Mouse (Mus musculus) monocyte, adult 59 days (primary cell): ENCODE results near the gene 1810037I17Rik. TPM values are rescaled to one million over a fixed set of nuclear protein-coding genes. Genes with fewer than 3 reads are reported as not detected.

Experiments used
- total RNA-seq, 2 experiments: library from RNA; stranded (reverse); gene quantifications; one replicate each; pipeline ENCODE4 v1.2.4; 2023

The 1810037I17Rik gene
- 10 to 100 TPM; 21.7 to 27.0 TPM for total RNA-seq

DNA sequence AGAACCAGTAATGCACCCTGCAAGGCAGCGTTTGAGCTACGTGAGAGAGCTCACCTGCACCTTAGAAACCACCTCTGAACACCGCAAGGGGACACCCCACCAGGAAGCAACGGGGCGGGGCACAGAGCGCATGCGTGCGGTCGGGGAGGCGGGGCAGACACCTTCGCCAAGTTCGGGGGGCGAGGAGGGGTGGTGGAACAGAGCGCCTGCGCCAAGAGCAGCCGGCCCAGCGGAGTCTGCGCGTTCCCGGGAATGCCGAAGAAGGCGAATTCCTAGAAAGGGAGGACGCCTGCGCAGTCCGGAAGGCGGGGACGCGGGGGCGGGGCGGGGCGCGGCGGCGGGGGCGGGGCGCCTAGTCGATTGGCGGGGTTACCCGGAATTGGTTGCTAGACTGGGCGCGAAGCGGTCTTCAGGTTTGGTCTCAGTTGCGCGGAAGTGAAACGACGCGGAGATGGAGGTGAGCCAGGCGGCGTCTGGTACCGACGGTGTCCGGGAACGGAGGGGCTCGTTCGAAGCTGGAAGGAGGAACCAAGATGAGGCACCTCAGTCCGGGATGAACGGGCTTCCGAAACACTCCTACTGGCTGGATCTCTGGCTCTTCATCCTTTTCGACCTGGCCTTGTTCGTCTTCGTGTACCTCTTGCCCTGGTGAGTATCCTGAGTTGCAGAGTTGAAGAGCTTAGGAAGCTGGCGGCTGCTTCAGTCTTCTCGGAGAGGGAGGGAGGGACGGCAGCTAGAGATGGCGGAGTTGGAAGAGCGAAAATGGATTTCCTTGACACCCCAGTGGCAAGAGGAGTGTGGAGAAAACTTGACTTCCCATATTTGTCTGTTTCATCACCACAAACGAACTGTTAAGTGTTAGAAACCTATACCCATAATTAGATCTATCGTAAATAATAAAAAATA, at the start of gene 1810037I17Rik:
Gene 1810037I17Rik, plus strand, starts transcription at position 195 of the 906 bp plus-strand sequence.

DNA sequence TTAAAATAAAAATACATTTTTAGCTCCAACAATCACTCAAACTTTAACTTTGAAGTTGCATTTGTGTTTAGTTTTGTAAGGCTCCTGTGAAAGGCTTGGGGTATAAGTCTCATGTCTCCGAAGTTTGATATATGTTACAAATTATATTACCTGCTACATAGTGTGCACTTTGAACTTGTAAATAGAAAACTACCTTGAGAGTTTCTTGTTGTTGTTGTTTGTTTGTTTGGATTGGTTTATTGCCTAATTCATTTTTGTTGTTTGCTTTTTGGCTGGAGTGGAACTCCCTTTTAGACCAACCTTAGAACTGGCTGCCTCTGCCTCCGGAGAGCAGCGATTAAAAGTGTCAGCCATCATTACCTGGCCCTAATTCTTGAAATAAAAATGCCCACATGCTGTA, 29.2 kb upstream of the 1810037I17Rik start, which contains the start of gene Fabp2:
Gene Fabp2, plus strand, starts transcription at position 301 of the 400 bp plus-strand sequence.

DNA sequence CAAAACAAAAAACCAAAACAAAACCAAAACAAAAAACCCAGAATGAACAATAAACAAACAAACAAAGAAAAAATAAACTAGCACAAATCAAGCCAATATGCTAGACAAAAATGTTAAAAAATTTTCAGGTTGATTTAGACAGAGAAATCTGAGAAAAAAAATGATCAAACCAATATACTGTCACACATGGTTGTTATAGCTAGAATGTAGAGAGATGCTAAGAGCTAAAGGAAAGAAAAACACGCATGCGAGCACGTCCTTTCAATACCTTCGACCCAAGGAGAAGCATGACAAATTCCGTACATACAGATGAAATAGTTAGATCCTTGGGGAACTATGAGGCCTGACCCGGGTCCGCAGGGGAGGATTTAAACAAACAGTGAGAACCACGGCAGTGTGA, 4.7 kb upstream of the 1810037I17Rik start, which contains the start of gene Gm10959:
Gene Gm10959, minus strand, starts transcription at position 101 of the 400 bp plus-strand sequence.

Other genes with a start within 250 kb of the 1810037I17Rik start
- gene Pde5a, start 195.3 kb upstream of the 1810037I17Rik start, total RNA-seq: 1 to 10 TPM; 1.7 to 1.8 TPM
- gene Fabp2, start 29.1 kb upstream of the 1810037I17Rik start, total RNA-seq: not detected
- not detected for gene Gm10959, start 4.8 kb upstream of the 1810037I17Rik start, total RNA-seq
- 1 to 10 TPM; 5.3 to 5.9 TPM for gene Usp53, start 60.3 kb downstream of the 1810037I17Rik start, total RNA-seq
- gene Myoz2, start 110.8 kb downstream of the 1810037I17Rik start, total RNA-seq: not detected